Mouse (Mus musculus) limb, embryonic 14.5 days (tissue): ENCODE measurements around the gene Pak2. TPM values are rescaled to one million over a fixed set of nuclear protein-coding genes. Genes with fewer than 3 reads are reported as not detected.

ENCODE experiments used
- ATAC-seq: fragments of 200-750 bp; cut with Nextera tagmentation; 2 replicates; pipeline ENCODE4 v1.8.0; 2017; ENCODE audit warnings: low read depth, moderate number of reproducible peaks, moderate TSS enrichment; ENCODE audit not compliant: low FRiP score
- DNase-seq: peaks from one replicate; pipeline ENCODE4 v3.0.0-alpha.2; 2015; ENCODE audit warnings: low spot score
- H3K27ac ChIP-seq: fragments of 300-500 bp; sonication (generic); replicated peaks from 2 replicates; pipeline ENCODE4 v1.5.1; 2014; ENCODE audit warnings: low read depth, mild to moderate bottlenecking, low read length, moderate library complexity, mixed read lengths
- H3K27me3 ChIP-seq: fragments of 300-500 bp; sonication (generic); 2 replicates; pipeline ENCODE4 v1.6.1; 2014; ENCODE audit warnings: low read length, mixed read lengths; ENCODE audit not compliant: control insufficient read depth, insufficient read depth
- H3K36me3 ChIP-seq: fragments of 300-500 bp; sonication (generic); 2 replicates; pipeline ENCODE4 v1.6.1; 2014; ENCODE audit warnings: mild to moderate bottlenecking, low read length, moderate library complexity, mixed read lengths; ENCODE audit not compliant: control insufficient read depth, insufficient read depth
- H3K4me1 ChIP-seq: fragments of 300-500 bp; sonication (generic); 2 replicates; pipeline ENCODE4 v1.6.1; 2014; ENCODE audit warnings: antibody characterized with exemption, low read length, mixed read lengths; ENCODE audit not compliant: control insufficient read depth, insufficient read depth
- H3K4me2 ChIP-seq: fragments of 300-500 bp; sonication (generic); replicated peaks from 2 replicates; pipeline ENCODE4 v1.6.1; 2014; ENCODE audit warnings: low read depth, mild to moderate bottlenecking, low read length, moderate library complexity; ENCODE audit not compliant: severe bottlenecking
- H3K4me3 ChIP-seq: fragments of 300-500 bp; sonication (generic); replicated peaks from 2 replicates; pipeline ENCODE4 v1.5.1; 2014; ENCODE audit warnings: low read length
- H3K9ac ChIP-seq: fragments of 300-500 bp; sonication (generic); 2 replicates; pipeline ENCODE4 v1.6.1; 2014; ENCODE audit warnings: mild to moderate bottlenecking, low read depth, low read length, moderate library complexity; ENCODE audit not compliant: severe bottlenecking
- H3K9me3 ChIP-seq: fragments of 300-500 bp; sonication (generic); 2 replicates; pipeline ENCODE4 v1.6.1; 2016; ENCODE audit warnings: low read length; ENCODE audit not compliant: control insufficient read depth
- POLR2A ChIP-seq: fragments of 200-500 bp; IDR thresholded peaks from 2 replicates; pipeline ENCODE4 v1.8.0; 2012; ENCODE audit warnings: inconsistent platforms, mild to moderate bottlenecking, moderate library complexity, borderline replicate concordance; ENCODE audit not compliant: insufficient read depth, insufficient read length; ENCODE audit errors: extremely low read depth
- WGBS: fragments of 180-500 bp; shearing (Covaris S2); extraction: QIAGEN DNeasy Blood & Tissue Kit; methylation state at CpG from one replicate; pipeline ENCODE4 v1.1.7; 2014; 5-methylcytosine and 5-hydroxymethylcytosine counted together
- microRNA-seq: library from miRNA; unstranded; fragments of <30 nt; microRNA quantifications from one replicate; pipeline ENCODE4, GENCODE M21; 2016
- polyA plus RNA-seq, 2 experiments: library from polyadenylated mRNA; depleted of rRNA in 1 of 2; stranded (reverse) in 1 of 2; unstranded in 1 of 2; fragments of >200 nt; fragmentation: Nextera tagmentation in 1 of 2; extraction: Ambion mirVana in 1 of 2; gene quantifications; 2 replicates each; pipeline versions ENCODE4 v1.2.1 to v1.2.3; 2012 to 2014

Pak2 gene
- polyA plus RNA-seq, 2 experiments: 26.5 to 35.8 TPM

- no peak for TF ChIP-seq POLR2A
- H3K27me3 ChIP-seq: no peaks in the 10 kb centered on the region
- H3K4me3 ChIP-seq: no peak overlapping the region
- H3K9ac ChIP-seq: no peak overlapping the region
- no peak overlapping the region for H3K27ac ChIP-seq
- H3K4me2 ChIP-seq: no peak overlapping the region
- ATAC-seq: no peak
- H3K9me3 ChIP-seq: no peaks in the 10 kb centered on the region
- DNase-seq: no peak
- H3K36me3 ChIP-seq: peaks cover 35% of the 10 kb centered on the region
- H3K4me1 ChIP-seq: no peaks in the 10 kb centered on the region
Measured at GRCm38 (mm10) chr16:31993946-31994345, 85.2 kb downstream of the Pak2 start.

DNA sequence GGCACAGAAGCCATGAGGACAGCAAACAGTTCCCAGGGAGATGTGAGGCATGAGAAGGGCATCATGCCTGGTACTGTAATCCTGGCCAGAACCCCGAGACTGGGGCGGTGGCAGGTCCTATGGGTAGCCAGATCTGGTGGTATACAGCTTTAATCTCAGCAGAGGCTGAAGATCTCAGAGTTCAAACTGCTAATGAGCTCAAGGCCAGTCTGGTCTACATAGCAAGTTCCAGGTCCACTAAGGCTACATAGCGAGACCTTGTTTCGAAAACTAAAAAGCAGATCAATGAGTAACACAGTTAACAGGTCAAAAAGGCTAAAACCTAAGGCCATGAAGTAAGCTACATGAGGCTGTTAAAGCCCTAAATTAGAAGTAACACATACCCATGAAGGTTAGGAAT, 85.9 kb downstream of the Pak2 start:
- no peak for ATAC-seq
- H3K36me3 ChIP-seq: peaks cover 35% of the 10 kb centered on the region
- H3K4me2 ChIP-seq: no peak overlapping the region
- H3K27me3 ChIP-seq: no peaks in the 10 kb centered on the region
- H3K9me3 ChIP-seq: no peaks in the 10 kb centered on the region
- DNase-seq: no peak
- H3K4me3 ChIP-seq: no peak overlapping the region
- WGBS: 90% methylated on average over 4 of the region's 4 CpGs
- TF ChIP-seq POLR2A: no peak
- H3K9ac ChIP-seq: no peak overlapping the region
- H3K27ac ChIP-seq: no peak overlapping the region
- H3K4me1 ChIP-seq: no peaks in the 10 kb centered on the region

GRCm38 (mm10) chr16:31992039-31992438, 87.1 kb downstream of the Pak2 start:
- no peak for DNase-seq

DNA sequence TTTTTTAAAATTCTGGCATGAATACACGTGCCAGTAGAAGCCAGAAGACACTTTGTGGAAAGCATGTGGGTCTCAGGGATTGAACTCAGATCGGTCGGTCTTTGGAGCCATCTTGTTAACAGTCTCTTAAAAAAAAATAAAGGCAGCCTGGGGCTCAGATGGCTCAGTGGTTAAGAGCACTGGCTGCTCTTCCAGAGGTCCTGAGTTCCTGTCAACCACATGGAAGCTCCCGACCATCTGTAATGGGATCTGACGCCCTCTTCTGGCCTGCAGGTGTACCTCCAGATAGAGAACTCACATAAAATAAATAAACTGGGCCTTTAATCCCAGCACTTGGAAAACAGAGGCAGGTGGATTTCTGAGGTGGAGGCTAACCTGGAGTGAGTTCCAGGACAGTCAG, 98.2 kb downstream of the Pak2 start:
- 79% methylated on average over 5 of the region's 5 CpGs for WGBS

More at GRCm38 (mm10) chr16:31992039-31992438, 87.1 kb downstream of the Pak2 start:
- Histone ChIP-seq H3K9me3 (no peaks in the 10 kb centered on the region), H3K4me1 (no peaks in the 10 kb centered on the region), H3K36me3 (peaks cover 41% of the 10 kb centered on the region), H3K4me3 (no peak overlapping the region), H3K27me3 (no peaks in the 10 kb centered on the region), H3K27ac (no peak overlapping the region), H3K9ac (no peak overlapping the region), H3K4me2 (no peak overlapping the region)
- WGBS: 61% methylated on average over 1 of the region's 1 CpGs
- no peak for TF ChIP-seq POLR2A
- no peak for ATAC-seq

DNA sequence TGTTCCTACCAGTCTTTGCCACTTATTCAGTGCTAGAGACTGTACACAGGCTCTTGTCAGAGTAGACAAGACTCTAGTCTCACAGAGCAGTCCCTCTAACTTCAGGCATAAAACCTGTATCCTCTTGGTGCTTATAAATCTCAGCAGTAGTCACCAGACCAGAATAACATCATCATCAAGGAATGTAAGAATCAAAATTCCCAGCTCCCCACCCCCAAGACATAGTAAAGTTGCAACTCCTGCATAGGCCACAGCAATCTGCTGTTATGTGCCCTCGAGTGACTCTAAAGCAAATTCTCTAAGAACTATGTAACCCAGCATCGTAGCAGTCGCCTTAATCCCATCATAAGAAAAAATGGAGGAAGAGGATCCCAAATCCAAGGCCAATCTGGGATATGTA, 99.6 kb downstream of the Pak2 start:
- H3K4me1 ChIP-seq: no peaks in the 10 kb centered on the region
- H3K27me3 ChIP-seq: no peaks in the 10 kb centered on the region
- H3K9me3 ChIP-seq: no peaks in the 10 kb centered on the region
- no peak overlapping the region for H3K9ac ChIP-seq
- 91% methylated on average over 3 of the region's 3 CpGs for WGBS
- H3K4me2 ChIP-seq: no peak overlapping the region
- peaks cover 61% of the 10 kb centered on the region for H3K36me3 ChIP-seq
- no peak overlapping the region for H3K4me3 ChIP-seq
- H3K27ac ChIP-seq: no peak overlapping the region
- DNase-seq: peak; percentile 7
- no peak for ATAC-seq
- no peak for TF ChIP-seq POLR2A

More for the DNA sequence above, 98.2 kb downstream of the Pak2 start:
- Histone ChIP-seq H3K4me1 (no peaks in the 10 kb centered on the region), H3K27ac (no peak overlapping the region), H3K4me2 (no peak overlapping the region), H3K4me3 (no peak overlapping the region), H3K9ac (no peak overlapping the region), H3K27me3 (no peaks in the 10 kb centered on the region), H3K36me3 (peaks cover 54% of the 10 kb centered on the region), H3K9me3 (no peaks in the 10 kb centered on the region)
- TF ChIP-seq POLR2A: no peak
- ATAC-seq (no peak), DNase-seq (no peak)

GRCm38 (mm10) chr16:31975258-31975657, 103.9 kb downstream of the Pak2 start:
- H3K27ac ChIP-seq: no peak overlapping the region
- no peak overlapping the region for H3K9ac ChIP-seq
- ATAC-seq (no peak), DNase-seq (no peak)
- no peak overlapping the region for H3K4me2 ChIP-seq
- H3K27me3 ChIP-seq: no peaks in the 10 kb centered on the region
- WGBS: 89% methylated on average over 4 of the region's 4 CpGs
- no peak overlapping the region for H3K4me3 ChIP-seq
- H3K9me3 ChIP-seq: no peaks in the 10 kb centered on the region
- peaks cover 60% of the 10 kb centered on the region for H3K36me3 ChIP-seq
- H3K4me1 ChIP-seq: no peaks in the 10 kb centered on the region
- TF ChIP-seq POLR2A: no peak

Small RNA genes within 50 kb of the gene (microRNA-seq; reads per million reads assigned to microRNA genes)
- gene Gm26269: not detected

Other genes starting within 250 kb of the Pak2 start
- gene Meltf, start 200.5 kb downstream of the Pak2 start, polyA plus RNA-seq (2012; rRNA removed): 9.6 and 12.7 TPM in 2 replicates
- 2.3 and 3.1 TPM in 2 replicates for gene Meltf, start 200.5 kb downstream of the Pak2 start, polyA plus RNA-seq (2014; fragmentation: Nextera tagmentation; extraction: Ambion mirVana)
- 0.20 and 0.35 TPM in 2 replicates for gene Pigz, start 145.5 kb downstream of the Pak2 start, polyA plus RNA-seq (2012; rRNA removed)
- 0.32 and 0.50 TPM in 2 replicates for gene Pigz, start 145.5 kb downstream of the Pak2 start, polyA plus RNA-seq (2014; fragmentation: Nextera tagmentation; extraction: Ambion mirVana)
- 55.4 and 72.1 TPM in 2 replicates for gene 0610012G03Rik, start 130.8 kb downstream of the Pak2 start, polyA plus RNA-seq (2012; rRNA removed)
- 99.4 and 100 TPM in 2 replicates for gene 0610012G03Rik, start 130.8 kb downstream of the Pak2 start, polyA plus RNA-seq (2014; fragmentation: Nextera tagmentation; extraction: Ambion mirVana)
- gene Ncbp2, start 130.8 kb downstream of the Pak2 start, polyA plus RNA-seq (2012; rRNA removed): 60.0 and 124 TPM in 2 replicates
- 104 and 115 TPM in 2 replicates for gene Ncbp2, start 130.8 kb downstream of the Pak2 start, polyA plus RNA-seq (2014; fragmentation: Nextera tagmentation; extraction: Ambion mirVana)
- 17.2 and 18.6 TPM in 2 replicates for gene Senp5, start 76.1 kb downstream of the Pak2 start, polyA plus RNA-seq (2012; rRNA removed)
- gene Senp5, start 76.1 kb downstream of the Pak2 start, polyA plus RNA-seq (2014; fragmentation: Nextera tagmentation; extraction: Ambion mirVana): 8.9 and 9.9 TPM in 2 replicates
- 71.1 and 74.9 TPM in 2 replicates for gene Pigx, start 20.4 kb upstream of the Pak2 start, polyA plus RNA-seq (2012; rRNA removed)
- gene Pigx, start 20.4 kb upstream of the Pak2 start, polyA plus RNA-seq (2014; fragmentation: Nextera tagmentation; extraction: Ambion mirVana): 104 and 105 TPM in 2 replicates
- 11.5 and 15.6 TPM in 2 replicates for gene Cep19, start 20.5 kb upstream of the Pak2 start, polyA plus RNA-seq (2012; rRNA removed)
- gene Cep19, start 20.5 kb upstream of the Pak2 start, polyA plus RNA-seq (2014; fragmentation: Nextera tagmentation; extraction: Ambion mirVana): 28.4 and 32.2 TPM in 2 replicates
- 14.2 and 18.2 TPM in 2 replicates for gene Nrros, start 86.3 kb upstream of the Pak2 start, polyA plus RNA-seq (2012; rRNA removed)
- gene Nrros, start 86.3 kb upstream of the Pak2 start, polyA plus RNA-seq (2014; fragmentation: Nextera tagmentation; extraction: Ambion mirVana): 20.1 and 20.2 TPM in 2 replicates
- 0.08 TPM in 1 of 2 replicates, not detected in the other for gene Bex6, start 100.5 kb upstream of the Pak2 start, polyA plus RNA-seq (2012; rRNA removed)
- 0.19 TPM in 1 of 2 replicates, not detected in the other for gene Bex6, start 100.5 kb upstream of the Pak2 start, polyA plus RNA-seq (2014; fragmentation: Nextera tagmentation; extraction: Ambion mirVana)
- gene Fbxo45, start 167.8 kb upstream of the Pak2 start, polyA plus RNA-seq (2012; rRNA removed): 11.7 and 13.3 TPM in 2 replicates
- 14.0 and 20.3 TPM in 2 replicates for gene Fbxo45, start 167.8 kb upstream of the Pak2 start, polyA plus RNA-seq (2014; fragmentation: Nextera tagmentation; extraction: Ambion mirVana)
- 13.7 and 13.8 TPM in 2 replicates for gene Wdr53, start 167.9 kb upstream of the Pak2 start, polyA plus RNA-seq (2012; rRNA removed)
- 17.8 and 18.1 TPM in 2 replicates for gene Wdr53, start 167.9 kb upstream of the Pak2 start, polyA plus RNA-seq (2014; fragmentation: Nextera tagmentation; extraction: Ambion mirVana)
- gene Smco1, start 192.1 kb upstream of the Pak2 start, polyA plus RNA-seq (2012; rRNA removed): not detected in 2 replicates
- not detected in 2 replicates for gene Smco1, start 192.1 kb upstream of the Pak2 start, polyA plus RNA-seq (2014; fragmentation: Nextera tagmentation; extraction: Ambion mirVana)
- gene Rnf168, start 198.1 kb upstream of the Pak2 start, polyA plus RNA-seq (2012; rRNA removed): 14.1 and 14.8 TPM in 2 replicates
- 28.5 and 31.8 TPM in 2 replicates for gene Rnf168, start 198.1 kb upstream of the Pak2 start, polyA plus RNA-seq (2014; fragmentation: Nextera tagmentation; extraction: Ambion mirVana)